ENCODE assay signal across 9 mouse cellular contexts in the genomic region with DNA sequence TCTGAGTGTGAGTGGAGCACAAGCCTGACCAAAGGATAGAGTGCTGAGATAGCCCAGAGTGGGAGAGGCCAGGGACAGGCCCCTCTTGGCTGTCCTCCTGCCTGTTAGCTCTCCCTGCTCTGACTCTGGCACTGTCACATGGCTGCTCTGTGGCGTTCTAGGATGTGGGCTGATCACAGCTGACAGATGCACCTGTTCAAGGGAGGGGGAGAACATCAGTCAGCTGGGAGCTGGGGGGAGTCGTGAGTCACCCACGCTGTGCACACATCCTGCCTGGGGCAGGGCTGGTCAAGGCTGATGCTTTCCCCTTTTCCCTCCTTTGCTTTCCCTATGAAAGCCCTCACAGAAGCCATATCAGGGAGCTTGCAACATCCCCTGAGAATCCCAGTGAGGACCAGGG. TPM values are rescaled to one million over a fixed set of nuclear protein-coding genes. Genes with fewer than 3 reads are reported as not detected.
DNase-seq lines count a peak whose midpoint lies in the region; ATAC-seq and TF ChIP-seq lines count a peak whose summit lies in the region.
"Had no signal": no experiment of that assay in that cellular context is flagged by ENCODE, and none has a peak within 500 bp of the region (broad histone marks: within the 10 kb centered on the region; RNA-seq: fewer than 3 reads in every experiment).

No protein-coding gene starts in this region.

- no peak overlapping the region for H3K27ac ChIP-seq in heart, embryonic 16.5 days (ENCODE audit: low read length)

- no peak for TF ChIP-seq POLR2A in myocyte (IDR thresholded peaks at IDR 0.05; ENCODE audit: insufficient read length, low read depth)

- intact Hi-C loops in heart, postnatal 14 days (cut with DNase I) = no loop called here

- H3K79me2 ChIP-seq in myocyte (ENCODE audit: control insufficient read depth, insufficient read depth) = no peaks in the 10 kb centered on the region

- peaks cover 3% of the 10 kb centered on the region; the same call in 1 of the 2 replicates for H3K4me1 ChIP-seq in heart, embryonic 16.5 days (ENCODE audit: control insufficient read depth, insufficient read depth, low read length)

- WGBS in heart, embryonic 16.5 days = 37% methylated on average over 3 of the region's 3 CpGs

- H3K4me3 ChIP-seq in heart, embryonic 16.5 days (ENCODE audit: low read length) = no peak overlapping the region
- H3K4me3 ChIP-seq in myocyte = no peak overlapping the region

- peak; percentile 47 for ATAC-seq in heart, embryonic 16.5 days (replicated peaks; ENCODE audit: extremely low read depth, insufficient read depth, low FRiP score)

- no peak overlapping the region for H3ac ChIP-seq in myocyte (ENCODE audit: control insufficient read depth, insufficient read length)

- H3K9me3 ChIP-seq in heart, embryonic 16.5 days (replicated peaks; ENCODE audit: control insufficient read depth, low read length) = no peaks in the 10 kb centered on the region

- peaks cover 3% of the 10 kb centered on the region; the same call in 1 of the 2 replicates for H3K27me3 ChIP-seq in heart, embryonic 16.5 days (ENCODE audit: control insufficient read depth, insufficient read depth, low read length)
- peaks cover 48% of the 10 kb centered on the region for H3K27me3 ChIP-seq in myocyte (ENCODE audit: control insufficient read depth, insufficient read depth, insufficient read length)

- no peak overlapping the region for H3K4me2 ChIP-seq in heart, embryonic 16.5 days (ENCODE audit: low read depth, low read length)
- no peak overlapping the region for H3K4me2 ChIP-seq in myocyte (ENCODE audit: low read depth)
- H3K4me2 ChIP-seq: liver, embryonic 11.5 days had no signal

- H3K36me3 ChIP-seq in heart, embryonic 16.5 days (ENCODE audit: control insufficient read depth, insufficient read depth) = no peaks in the 10 kb centered on the region
- H3K36me3 ChIP-seq in myocyte (ENCODE audit: control insufficient read depth, insufficient read depth) = no peaks in the 10 kb centered on the region

- no peak for DNase-seq in heart, postnatal 14 days
- peak; percentile 70 to 72 for DNase-seq in right cerebral cortex, adult 2 months (ENCODE audit: low spot score in 2 of 2)
- DNase-seq in right cerebral cortex, postnatal 4 days = no peak
- no peak for DNase-seq in testis, postnatal 14 days (ENCODE audit: low spot score)
- no peak for DNase-seq in kidney, adult 11 months
- DNase-seq: kidney, adult 9 months had no signal

- H3K9ac ChIP-seq in heart, embryonic 16.5 days (ENCODE audit: low read length) = no peak overlapping the region

TF ChIP-seq in myocyte, 11 proteins besides CTCF, POLR2A, EP300 and RAD21:
- TF ChIP-seq MYOD1 (IDR thresholded peaks at IDR 0.05; ENCODE audit: control insufficient read depth in 1 of 3, insufficient read length in 2 of 3, low read depth in 2 of 3) = peak; percentile 52 to 99 (median 97)
- no peak for TF ChIP-seq E2F4 (IDR thresholded peaks at IDR 0.05; ENCODE audit: insufficient read depth)
- TF ChIP-seq TCF3 (IDR thresholded peaks at IDR 0.05; ENCODE audit: insufficient read length, low read depth) = peak; percentile 95
- TF ChIP-seq TCF12 (IDR thresholded peaks at IDR 0.05; ENCODE audit: insufficient read depth, poor library complexity, severe bottlenecking) = peak; percentile 94
- TF ChIP-seq MYOG (IDR thresholded peaks at IDR 0.05; ENCODE audit: control insufficient read depth in 1 of 3, insufficient read depth in 1 of 3, insufficient read length in 2 of 3, low read depth in 2 of 3) = peak; percentile 91 to 98 (median 92)
- TF ChIP-seq USF1 (IDR thresholded peaks at IDR 0.05; ENCODE audit: low read depth) = peak; percentile 5

RNA-seq across cellular contexts. Expression of gene Kcnip3, which starts 3.6 kb away (rescaled TPM):
- 1.3 and 2.0 TPM in 2 replicates for polyA plus RNA-seq in heart, embryonic 16.5 days (2015; fragmentation: Nextera tagmentation; extraction: Ambion mirVana)
- 1 to 10 TPM; 1.5 to 1.8 TPM for total RNA-seq in heart, postnatal 14 days (2021)
- 0.28 TPM for polyA plus RNA-seq in myocyte (2012; fragmentation: generic; extraction: Trizol)

RNA-seq across cellular contexts. Expression of gene Prom2, which starts 23.0 kb away (rescaled TPM):
- 0.21 and 0.34 TPM in 2 replicates for polyA plus RNA-seq in heart, embryonic 16.5 days (2015; fragmentation: Nextera tagmentation; extraction: Ambion mirVana)
- not detected for total RNA-seq in heart, postnatal 14 days (2021)
- not detected for polyA plus RNA-seq in myocyte (2012; fragmentation: generic; extraction: Trizol)

Comparison
In these comparisons a context has a peak if more than half of its experiments do, and no peak if none do; other contexts are left out.
1. DNase-seq: peak in right cerebral cortex, adult 2 months (2 of 2); none in heart, postnatal 14 days (0 of 2), right cerebral cortex, postnatal 4 days (single experiment), testis, postnatal 14 days (single experiment) and kidney, adult 11 months (single experiment).